Mouse (Mus musculus): Measurements from ENCODE around the gene Gm20741.

Gm20741 gene

DNA sequence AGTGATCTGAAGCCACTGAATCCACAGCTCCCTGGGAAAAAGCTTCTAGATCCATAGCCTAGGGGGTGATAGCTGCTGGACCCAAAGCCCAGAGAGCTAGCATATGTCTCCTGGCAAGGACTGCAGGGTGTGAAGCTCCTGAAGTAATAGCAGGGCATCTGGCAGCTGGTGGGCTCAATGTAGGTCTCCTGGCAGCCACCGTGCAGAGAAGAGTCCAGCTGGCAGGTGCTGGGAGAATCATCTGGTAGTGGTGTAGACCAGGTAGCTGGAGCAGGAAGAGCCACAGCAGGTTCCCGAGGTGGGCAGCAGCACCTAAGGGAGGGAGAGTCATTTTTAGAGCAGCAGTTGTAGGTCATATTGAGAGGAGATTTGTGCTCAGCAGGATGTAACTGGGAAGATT, at the start of gene Gm20741:
Gene Gm20741, minus strand, starts transcription at position 394 of the 400 bp plus-strand sequence.
- no peak for DNase-seq (ENCODE audit: low read depth)

DNA sequence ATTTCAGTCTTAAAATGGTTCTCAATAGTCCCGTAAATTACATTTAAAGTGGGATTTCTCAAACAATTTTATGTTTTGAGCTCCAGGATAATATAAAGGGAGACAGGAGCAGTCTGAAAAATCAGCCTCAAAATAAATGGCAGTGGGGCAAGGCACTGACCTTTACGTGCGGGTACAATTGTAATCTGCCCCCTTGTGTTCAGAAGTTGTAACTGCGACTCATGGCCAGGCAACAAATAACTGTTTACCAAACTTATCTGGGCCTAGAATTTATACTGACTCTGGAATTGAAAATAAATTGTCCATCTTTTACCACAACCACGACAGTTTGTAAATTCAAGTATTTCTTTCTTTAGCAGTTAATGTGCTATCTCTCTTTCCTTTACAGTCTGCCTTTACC, 39.4 kb upstream of the Gm20741 start:
- peak; percentile 42 for DNase-seq (ENCODE audit: low read depth)

DNA sequence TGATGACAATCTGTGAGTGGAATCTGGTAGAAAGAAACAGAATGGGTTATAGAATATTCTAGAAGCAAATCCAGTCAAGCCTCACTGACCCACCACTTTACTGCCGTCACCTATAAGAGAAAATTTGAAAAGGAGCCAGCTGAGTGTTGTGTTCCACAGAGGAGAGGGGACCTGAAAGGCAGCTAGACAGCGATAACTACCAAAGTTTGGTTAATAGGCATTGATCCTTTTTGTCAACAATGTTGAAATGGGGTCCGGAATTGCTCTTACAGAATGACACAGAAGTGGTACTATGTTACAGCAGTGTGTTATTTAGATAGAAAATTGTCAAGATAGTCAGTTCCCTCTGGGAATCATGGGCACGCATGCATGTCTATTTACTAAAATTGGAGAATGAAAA, 36.5 kb upstream of the Gm20741 start:
- no peak for DNase-seq (ENCODE audit: low read depth)

DNA sequence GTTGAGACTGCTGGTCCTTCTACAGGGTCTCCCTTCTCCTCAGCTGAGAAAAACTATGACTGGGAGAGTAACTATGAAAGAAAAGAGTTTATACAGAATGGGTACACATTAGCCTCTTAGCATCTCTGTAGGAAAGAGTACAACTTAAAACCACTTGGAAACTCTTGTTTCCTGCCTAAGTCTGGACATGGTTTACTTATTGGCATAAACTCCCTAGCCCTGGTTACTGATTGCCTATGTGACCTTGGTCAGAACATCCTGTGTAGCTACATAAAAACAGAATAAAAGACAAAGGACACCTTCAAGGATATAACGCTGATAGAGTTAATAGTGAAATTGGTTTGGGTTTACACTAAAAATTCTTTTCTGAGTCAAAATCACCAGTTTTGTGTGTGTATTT, 35.3 kb upstream of the Gm20741 start:
- no peak for DNase-seq (ENCODE audit: low read depth)

DNA sequence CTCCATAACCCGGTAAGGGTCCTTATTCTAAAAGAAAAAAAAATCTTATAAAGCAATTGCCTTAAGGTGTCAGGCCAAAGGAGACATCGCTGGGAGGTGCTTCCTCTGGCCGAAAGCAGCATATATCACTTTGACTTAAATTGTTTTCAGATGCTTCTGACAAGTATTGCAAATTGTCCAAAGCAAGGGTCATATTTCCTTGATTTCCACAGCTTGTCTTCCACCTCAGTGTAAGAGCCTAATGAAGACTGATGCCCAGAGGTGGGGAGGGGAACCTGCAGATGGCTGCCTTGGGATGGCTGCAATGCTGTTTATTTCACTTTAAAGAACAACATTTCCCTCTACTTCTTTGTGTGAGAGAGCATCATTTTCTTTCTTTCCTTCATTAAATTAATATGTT, 15.0 kb upstream of the Gm20741 start:
- DNase-seq (ENCODE audit: low read depth) = no peak

DNA sequence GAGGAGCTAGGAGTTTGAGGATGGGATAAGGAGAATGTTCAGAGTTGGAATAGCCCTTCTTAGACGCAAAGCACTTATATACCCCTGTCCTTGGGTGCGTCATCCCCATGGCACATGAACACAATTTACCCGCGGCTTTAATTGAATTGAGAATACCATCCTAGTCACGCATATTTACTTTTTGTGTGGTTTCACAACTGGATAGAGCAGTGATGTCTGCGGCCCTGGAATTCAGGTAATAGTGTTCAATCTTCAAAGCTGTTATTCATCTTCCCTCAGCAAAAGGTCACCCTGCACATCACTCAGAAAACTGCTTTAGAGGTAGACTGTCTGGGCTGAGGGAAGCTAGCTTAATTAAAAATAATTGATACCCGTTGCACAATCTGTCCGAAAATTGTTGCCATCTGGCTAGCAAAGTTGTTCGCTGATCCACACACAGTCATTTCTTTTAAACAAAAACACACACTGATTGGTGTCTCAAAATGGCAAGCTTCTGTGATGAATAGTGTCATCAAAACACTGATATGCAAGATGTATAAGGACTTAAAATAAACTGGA, 14.2 kb upstream of the Gm20741 start, which contains the start of gene Krtap14:
Gene Krtap14, minus strand, starts transcription at position 51 of the 558 bp plus-strand sequence.
- no peak for DNase-seq (ENCODE audit: low read depth)

DNA sequence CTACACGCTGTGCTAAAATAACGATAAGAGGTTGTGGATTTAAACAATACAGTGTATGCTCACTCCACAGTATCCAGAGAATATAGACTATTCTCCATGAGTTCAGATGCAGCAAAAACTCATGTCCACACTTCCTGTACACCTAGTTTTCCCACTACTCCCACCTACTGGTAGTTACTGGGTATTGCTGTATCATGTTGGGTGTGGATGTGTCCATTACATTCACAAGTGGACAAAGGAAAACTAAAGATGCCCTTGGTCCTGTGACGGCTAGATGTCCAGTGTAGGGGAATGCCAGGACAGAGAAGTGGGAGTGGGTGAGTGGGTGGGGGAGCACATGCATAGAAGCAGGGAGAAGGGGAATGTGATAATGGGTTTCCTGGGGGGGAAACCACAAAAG, 11.7 kb upstream of the Gm20741 start:
- peak; percentile 69 for DNase-seq (ENCODE audit: low read depth)

DNA sequence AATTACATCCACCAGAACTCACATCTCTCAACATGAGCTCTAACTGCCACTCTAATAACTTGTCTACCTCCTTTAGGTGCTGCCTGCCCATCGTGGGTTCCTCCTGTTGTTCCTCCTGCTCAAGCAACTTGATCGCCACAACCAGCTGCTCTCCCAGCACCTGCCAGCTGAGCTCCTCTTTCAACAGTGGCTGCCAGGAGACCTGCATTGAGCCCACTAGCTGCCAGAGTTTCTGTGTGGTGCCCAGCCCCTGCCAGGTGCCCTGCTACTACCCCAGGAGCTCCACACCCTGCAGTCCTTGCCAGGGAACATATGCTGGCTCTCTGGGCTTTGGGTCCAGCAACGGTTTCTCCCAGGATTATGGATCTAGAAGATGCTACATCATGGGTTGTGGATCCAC, 8.0 kb upstream of the Gm20741 start, which contains the start of gene Krtap15:
Gene Krtap15, plus strand, starts transcription at position 150 of the 400 bp plus-strand sequence.
- DNase-seq (ENCODE audit: low read depth) = no peak

DNA sequence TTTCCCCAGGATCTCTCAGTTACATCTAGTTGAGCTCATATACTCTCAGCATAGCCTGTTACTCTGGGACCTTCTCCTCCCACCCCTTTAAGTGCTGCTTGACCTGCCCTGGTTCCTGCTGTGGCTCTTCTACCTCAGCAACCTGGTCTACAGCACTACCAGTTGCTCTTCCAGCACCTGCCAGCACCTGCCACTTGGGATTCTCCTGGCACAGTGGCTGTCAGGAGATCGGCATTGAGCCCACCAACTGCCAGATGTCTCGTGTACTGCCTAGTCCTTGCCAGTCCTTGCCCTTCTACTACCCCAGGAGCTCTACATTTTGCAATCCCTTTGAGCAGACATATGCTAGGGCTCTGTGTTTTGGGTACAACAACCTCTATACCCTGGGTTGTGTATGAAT, 25.2 kb downstream of the Gm20741 start:
- DNase-seq (ENCODE audit: low read depth) = no peak

DNA sequence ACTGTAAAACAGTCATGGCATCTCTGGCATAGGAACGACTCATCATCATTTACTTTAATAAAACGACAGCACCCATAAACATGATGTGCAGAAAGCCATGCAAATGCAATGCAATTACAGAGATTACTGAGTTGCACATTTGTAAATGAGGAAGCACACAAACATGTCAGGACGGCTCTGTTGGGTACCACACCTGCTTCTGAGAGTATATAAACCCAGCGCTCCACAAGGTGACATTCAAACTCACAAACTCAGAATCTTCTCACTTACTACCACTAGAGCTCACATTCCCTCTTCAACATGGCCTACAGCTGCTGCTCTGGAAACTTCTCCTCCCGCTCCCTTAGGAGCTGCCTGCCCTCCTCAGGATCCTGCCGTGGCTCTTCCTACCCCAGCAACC, 34.4 kb downstream of the Gm20741 start, which contains the start of gene Gm5965:
Gene Gm5965, plus strand, starts transcription at position 301 of the 400 bp plus-strand sequence.
- DNase-seq (ENCODE audit: low read depth) = no peak

DNA sequence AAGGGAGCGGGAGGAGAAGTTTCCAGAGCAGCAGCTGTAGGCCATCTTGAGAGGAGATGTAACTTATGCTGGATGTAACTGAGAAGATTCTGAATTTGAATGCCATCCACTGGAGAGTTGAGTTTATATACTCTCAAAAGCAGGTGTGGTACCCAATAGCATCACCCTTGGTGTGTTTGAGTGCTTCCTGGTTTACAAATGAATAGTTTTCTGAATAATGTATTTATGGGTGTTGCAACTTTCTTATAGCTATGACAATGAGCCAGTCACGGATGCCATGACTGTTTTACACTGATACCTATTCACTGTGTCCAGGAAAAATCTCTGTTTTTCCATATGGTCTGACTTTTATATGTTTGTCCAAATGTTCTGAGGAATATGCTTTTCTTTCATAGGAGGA, 37.9 kb downstream of the Gm20741 start, which contains the start of gene 2310057N15Rik:
Gene 2310057N15Rik, minus strand, starts transcription at position 101 of the 400 bp plus-strand sequence.
- DNase-seq (ENCODE audit: low read depth) = no peak

Measured in 416B (cell line).